Mouse (Mus musculus): ENCODE measurements around the gene Ccdc28b. TPM values are rescaled to one million over a fixed set of nuclear protein-coding genes. Genes with fewer than 3 reads are reported as not detected.

Ccdc28b gene
- polyA plus RNA-seq, 1 experiment, result 14.1 TPM

DNA sequence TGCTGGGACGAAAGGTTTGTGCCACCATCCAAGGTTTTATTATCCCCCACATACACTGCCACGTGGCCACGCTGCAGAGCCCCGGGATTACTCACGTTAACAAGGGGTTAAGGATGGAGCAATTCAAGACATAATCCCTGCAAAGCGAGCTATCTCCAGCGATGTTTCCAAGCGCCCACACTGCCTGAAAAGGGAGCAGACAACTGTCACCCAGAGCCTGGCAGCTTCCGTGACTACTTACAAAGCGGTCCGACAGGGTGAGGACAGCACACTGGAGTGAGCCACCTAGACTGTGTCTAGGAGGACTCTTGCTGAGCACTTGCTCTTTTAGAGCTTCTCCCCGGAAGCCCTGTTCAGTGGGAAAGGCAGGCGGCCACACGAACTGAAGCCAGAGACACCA, 31.0 kb upstream of the Ccdc28b start:
- no peak for TF ChIP-seq CTCF (IDR thresholded peaks at IDR 0.05; ENCODE audit: control insufficient read depth, insufficient read depth, insufficient replicate concordance, low read depth, low read length)
- no peak for TF ChIP-seq POLR2A (IDR thresholded peaks at IDR 0.05; ENCODE audit: control insufficient read depth, low read depth, low read length)
- peaks cover 3% of the 10 kb centered on the region for H3K36me3 ChIP-seq (ENCODE audit: control insufficient read depth, insufficient read depth, low read length)
- no peaks in the 10 kb centered on the region for H3K4me1 ChIP-seq (ENCODE audit: control insufficient read depth, insufficient read depth, low read length)
- H3K4me3 ChIP-seq (ENCODE audit: control insufficient read depth, low read depth, low read length), result no peak overlapping the region
- no peak overlapping the region for H3K27ac ChIP-seq (ENCODE audit: control insufficient read depth, insufficient read depth, low read depth, low read length)
- H3K27me3 ChIP-seq (ENCODE audit: control insufficient read depth, insufficient read depth, low read length), result no peaks in the 10 kb centered on the region

DNA sequence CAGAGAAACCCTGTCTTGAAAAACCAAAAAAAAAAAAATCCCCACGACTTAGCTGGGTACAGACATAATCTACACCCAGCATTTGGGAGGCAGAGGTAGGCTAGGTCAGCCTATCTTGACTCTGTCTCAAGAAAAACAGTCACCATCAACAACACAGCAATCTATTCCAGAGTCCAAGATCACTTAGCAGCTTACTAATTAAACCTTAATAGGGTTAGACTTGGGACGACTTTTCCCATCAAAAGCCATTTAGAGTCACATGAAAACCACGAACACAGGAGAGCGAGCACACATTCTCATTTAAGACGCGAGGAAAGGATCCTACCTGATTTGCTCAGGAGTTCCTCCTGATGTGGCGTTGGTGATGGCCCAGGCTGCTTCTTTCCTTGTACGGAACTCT, 26.6 kb upstream of the Ccdc28b start:
- Histone ChIP-seq H3K4me1 (ENCODE audit: control insufficient read depth, insufficient read depth, low read length) (no peaks in the 10 kb centered on the region), H3K27me3 (ENCODE audit: control insufficient read depth, insufficient read depth, low read length) (no peaks in the 10 kb centered on the region), H3K27ac (ENCODE audit: control insufficient read depth, insufficient read depth, low read depth, low read length) (no peak overlapping the region), H3K4me3 (ENCODE audit: control insufficient read depth, low read depth, low read length) (no peak overlapping the region), H3K36me3 (ENCODE audit: control insufficient read depth, insufficient read depth, low read length) (peaks cover 3% of the 10 kb centered on the region)
- TF ChIP-seq CTCF (IDR thresholded peaks at IDR 0.05; ENCODE audit: control insufficient read depth, insufficient read depth, insufficient replicate concordance, low read depth, low read length) (no peak), POLR2A (IDR thresholded peaks at IDR 0.05; ENCODE audit: control insufficient read depth, low read depth, low read length) (no peak)

DNA sequence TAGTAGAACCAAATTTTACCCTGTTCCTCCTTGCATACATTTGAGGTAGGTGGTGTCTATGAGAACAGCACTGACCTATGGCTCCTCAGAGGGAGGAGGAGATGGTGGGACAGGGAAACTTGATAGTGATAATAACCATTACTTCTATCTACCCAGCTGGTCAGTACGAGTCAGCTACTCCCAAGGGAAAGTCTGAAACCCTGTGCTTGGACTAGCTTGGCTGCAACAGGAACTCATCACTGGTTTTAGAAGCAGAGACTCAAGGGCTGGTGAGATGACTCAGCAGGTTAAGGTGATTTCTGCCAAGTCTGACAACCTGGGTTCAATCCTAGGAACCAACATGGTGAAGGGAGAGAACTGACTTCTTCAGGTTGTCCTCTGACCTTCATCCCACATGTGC, 24.9 kb upstream of the Ccdc28b start:
- no peaks in the 10 kb centered on the region for H3K27me3 ChIP-seq (ENCODE audit: control insufficient read depth, insufficient read depth, low read length)
- H3K36me3 ChIP-seq (ENCODE audit: control insufficient read depth, insufficient read depth, low read length), result no peaks in the 10 kb centered on the region; the same call in none of the 2 replicates
- TF ChIP-seq CTCF (IDR thresholded peaks at IDR 0.05; ENCODE audit: control insufficient read depth, insufficient read depth, insufficient replicate concordance, low read depth, low read length), result no peak
- TF ChIP-seq POLR2A (IDR thresholded peaks at IDR 0.05; ENCODE audit: control insufficient read depth, low read depth, low read length), result no peak
- H3K27ac ChIP-seq (ENCODE audit: control insufficient read depth, insufficient read depth, low read depth, low read length), result no peak overlapping the region
- no peaks in the 10 kb centered on the region for H3K4me1 ChIP-seq (ENCODE audit: control insufficient read depth, insufficient read depth, low read length)
- H3K4me3 ChIP-seq (ENCODE audit: control insufficient read depth, low read depth, low read length), result no peak overlapping the region

DNA sequence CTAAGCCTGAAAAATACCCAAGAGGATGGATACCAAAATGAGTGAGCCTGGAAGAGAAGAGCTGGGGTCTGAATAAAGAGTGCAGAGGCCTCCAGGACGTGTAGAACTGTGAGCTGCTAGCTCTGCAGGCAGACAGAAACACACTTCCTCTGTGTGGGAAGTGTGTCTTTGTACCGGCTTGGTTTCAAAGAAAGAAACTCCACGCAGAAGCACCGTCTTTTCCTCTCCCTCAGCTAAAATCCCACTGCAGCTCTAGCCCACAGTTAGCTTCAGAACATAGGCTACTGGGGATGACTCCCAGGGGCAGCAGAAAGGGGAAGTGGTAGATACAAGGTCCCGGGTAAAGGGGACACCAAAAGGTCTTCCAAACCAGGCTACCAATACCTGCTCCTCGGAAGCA, 21.5 kb upstream of the Ccdc28b start:
- H3K4me3 ChIP-seq (ENCODE audit: control insufficient read depth, low read depth, low read length), result no peak overlapping the region
- no peak overlapping the region for H3K27ac ChIP-seq (ENCODE audit: control insufficient read depth, insufficient read depth, low read depth, low read length)
- peaks cover 3% of the 10 kb centered on the region for H3K4me1 ChIP-seq (ENCODE audit: control insufficient read depth, insufficient read depth, low read length)
- H3K36me3 ChIP-seq (ENCODE audit: control insufficient read depth, insufficient read depth, low read length), result no peaks in the 10 kb centered on the region; the same call in 1 of the 2 replicates
- TF ChIP-seq POLR2A (IDR thresholded peaks at IDR 0.05; ENCODE audit: control insufficient read depth, low read depth, low read length) (no peak), CTCF (IDR thresholded peaks at IDR 0.05; ENCODE audit: control insufficient read depth, insufficient read depth, insufficient replicate concordance, low read depth, low read length) (no peak)
- no peaks in the 10 kb centered on the region for H3K27me3 ChIP-seq (ENCODE audit: control insufficient read depth, insufficient read depth, low read length)

DNA sequence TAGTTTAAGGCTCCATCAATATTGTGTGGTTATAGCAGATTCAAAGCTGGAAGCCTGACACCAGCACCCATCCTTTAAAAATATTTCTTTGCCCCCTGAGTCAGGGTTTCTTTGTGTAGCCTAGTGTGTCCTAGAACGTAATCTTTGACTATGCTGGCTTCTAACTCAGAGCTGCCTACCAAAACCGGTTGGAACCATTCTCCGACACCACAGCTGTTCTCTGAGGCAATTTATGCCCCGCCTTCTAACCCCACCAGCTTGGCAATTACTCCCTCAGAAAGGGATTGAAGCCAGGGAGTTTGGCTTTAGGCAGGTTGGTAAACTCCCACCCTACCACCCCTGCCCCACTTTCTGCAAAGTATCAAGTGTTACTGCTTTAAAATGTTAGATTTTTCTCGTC, 18.0 kb upstream of the Ccdc28b start:
- Histone ChIP-seq H3K4me3 (ENCODE audit: control insufficient read depth, low read depth, low read length) (peak overlapping the region; percentile 68), H3K27ac (ENCODE audit: control insufficient read depth, insufficient read depth, low read depth, low read length) (no peak overlapping the region), H3K36me3 (ENCODE audit: control insufficient read depth, insufficient read depth, low read length) (peaks cover 5% of the 10 kb centered on the region), H3K27me3 (ENCODE audit: control insufficient read depth, insufficient read depth, low read length) (no peaks in the 10 kb centered on the region), H3K4me1 (ENCODE audit: control insufficient read depth, insufficient read depth, low read length) (peaks cover 12% of the 10 kb centered on the region)
- no peak for TF ChIP-seq CTCF (IDR thresholded peaks at IDR 0.05; ENCODE audit: control insufficient read depth, insufficient read depth, insufficient replicate concordance, low read depth, low read length)
- TF ChIP-seq POLR2A (IDR thresholded peaks at IDR 0.05; ENCODE audit: control insufficient read depth, low read depth, low read length), result no peak

DNA sequence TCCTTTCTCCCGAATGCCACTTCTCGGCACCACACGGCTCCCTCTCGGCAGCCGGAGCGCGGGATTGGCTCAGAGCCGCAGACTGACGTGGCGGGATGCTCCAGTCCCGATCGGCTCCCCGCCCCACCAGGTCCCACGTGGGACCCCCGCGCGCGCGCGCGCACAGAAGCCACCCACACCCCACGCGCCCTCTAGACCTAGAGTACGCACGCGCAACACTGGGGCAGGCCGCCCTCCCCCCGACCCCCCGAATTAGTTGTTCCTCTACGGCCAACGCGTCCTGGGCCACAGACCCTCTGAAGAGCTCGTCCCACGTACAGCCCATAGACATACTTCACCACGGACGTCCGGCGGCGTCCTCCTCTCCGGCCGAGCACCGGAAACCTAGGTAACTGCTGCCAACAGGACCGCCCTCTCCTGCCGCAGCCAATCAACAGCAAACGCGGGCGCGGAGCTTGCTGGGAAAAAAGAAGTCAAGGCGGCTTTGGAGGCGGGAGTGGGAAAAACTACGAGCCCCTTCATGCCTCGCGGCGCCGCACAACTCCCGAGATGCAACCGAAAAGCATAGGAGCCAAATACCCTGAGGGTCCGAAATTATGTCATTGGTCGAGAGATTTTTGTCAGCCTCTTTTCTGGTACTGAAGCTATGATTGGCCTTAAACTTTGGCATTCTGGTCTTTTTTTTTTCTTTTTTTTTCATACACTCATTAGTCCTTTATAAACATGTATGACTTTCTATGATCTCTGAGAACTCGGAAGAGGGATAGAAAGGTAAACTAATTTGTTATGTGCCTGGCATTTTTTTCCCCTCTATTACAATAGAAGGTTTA, 17.1 kb upstream of the Ccdc28b start, which contains the start of gene Txlna:
Gene Txlna, minus strand, starts transcription at position 428 of the 830 bp plus-strand sequence.
- H3K4me3 ChIP-seq (ENCODE audit: control insufficient read depth, low read depth, low read length), result peak within 1 kb of the TSS; percentile 99
- H3K27me3 ChIP-seq (ENCODE audit: control insufficient read depth, insufficient read depth, low read length), result no peaks in the 10 kb centered on the region
- peaks cover 5% of the 10 kb centered on the region for H3K36me3 ChIP-seq (ENCODE audit: control insufficient read depth, insufficient read depth, low read length)
- H3K27ac ChIP-seq (ENCODE audit: control insufficient read depth, insufficient read depth, low read depth, low read length), result peak within 1 kb of the TSS; percentile 99
- no peak for TF ChIP-seq CTCF (IDR thresholded peaks at IDR 0.05; ENCODE audit: control insufficient read depth, insufficient read depth, insufficient replicate concordance, low read depth, low read length)
- peak; percentile 89 for TF ChIP-seq POLR2A (IDR thresholded peaks at IDR 0.05; ENCODE audit: control insufficient read depth, low read depth, low read length)
- H3K4me1 ChIP-seq (ENCODE audit: control insufficient read depth, insufficient read depth, low read length), result peaks cover 12% of the 10 kb centered on the region

DNA sequence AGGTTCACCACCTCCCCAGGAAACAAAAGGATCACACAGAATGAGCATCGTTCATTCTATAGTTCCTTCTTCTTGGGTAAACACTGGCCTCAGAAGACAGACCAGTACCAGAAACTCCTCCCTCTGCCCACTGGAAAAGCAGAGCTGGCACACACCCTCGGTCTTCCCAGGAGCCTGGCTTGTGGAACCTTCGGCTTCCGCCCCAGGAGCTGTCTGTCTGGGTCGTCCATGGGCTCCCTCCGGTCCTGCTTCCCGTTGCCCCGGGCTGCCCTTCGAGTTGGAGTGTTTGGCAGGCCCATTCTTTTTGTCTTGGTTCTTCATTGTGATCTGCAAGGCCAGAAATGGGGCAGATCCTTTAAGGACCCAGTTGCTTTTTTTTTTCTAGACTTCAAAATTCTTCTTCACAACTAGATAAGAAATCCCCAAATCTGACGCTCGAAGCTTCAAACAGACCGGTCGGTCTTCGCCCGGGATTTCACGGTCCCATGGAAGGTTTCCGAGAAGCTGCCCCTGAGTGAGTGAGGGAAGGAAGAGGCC, 16.4 kb upstream of the Ccdc28b start:
- peaks cover 12% of the 10 kb centered on the region for H3K4me1 ChIP-seq (ENCODE audit: control insufficient read depth, insufficient read depth, low read length)
- no peak for TF ChIP-seq POLR2A (IDR thresholded peaks at IDR 0.05; ENCODE audit: control insufficient read depth, low read depth, low read length)
- TF ChIP-seq CTCF (IDR thresholded peaks at IDR 0.05; ENCODE audit: control insufficient read depth, insufficient read depth, insufficient replicate concordance, low read depth, low read length), result no peak
- no peaks in the 10 kb centered on the region for H3K27me3 ChIP-seq (ENCODE audit: control insufficient read depth, insufficient read depth, low read length)
- peaks cover 6% of the 10 kb centered on the region for H3K36me3 ChIP-seq (ENCODE audit: control insufficient read depth, insufficient read depth, low read length)
- H3K27ac ChIP-seq (ENCODE audit: control insufficient read depth, insufficient read depth, low read depth, low read length), result peak overlapping the region; percentile 82
- H3K4me3 ChIP-seq (ENCODE audit: control insufficient read depth, low read depth, low read length), result peak overlapping the region; percentile 99

All from testis, adult 2 months (tissue).